Mouse (Mus musculus): ENCODE measurements around the gene Lamb1.

DNA sequence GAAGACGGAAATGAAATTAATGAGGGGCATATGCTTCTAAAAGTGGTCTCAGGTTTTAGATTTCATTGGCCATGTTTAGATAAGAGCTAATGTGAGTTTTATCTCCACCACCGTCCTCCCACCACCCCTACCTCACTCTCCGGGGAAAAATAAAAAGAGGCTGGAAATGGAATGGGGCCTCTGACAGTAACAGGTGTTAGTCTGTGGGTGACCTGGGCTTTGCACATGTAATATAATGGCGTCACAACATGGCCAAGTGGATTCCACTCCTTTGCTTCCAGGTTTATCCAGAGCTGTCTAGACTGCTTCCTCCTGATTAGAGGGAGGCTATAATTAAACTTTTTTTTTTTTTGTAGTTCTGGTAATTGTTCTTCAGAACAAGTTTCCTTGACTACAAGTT is 2.3 kb downstream of the Lamb1 start:
- TF ChIP-seq CHD2 (IDR thresholded peaks at IDR 0.05; ENCODE audit: low read length) (no peak), MYC (IDR thresholded peaks at IDR 0.05; ENCODE audit: low read depth, low read length) (no peak), POLR2A (IDR thresholded peaks at IDR 0.05; ENCODE audit: low read depth, low read length) (no peak), CTCF (conservative IDR thresholded peaks at IDR 0.05 in 1 of 2, IDR thresholded peaks at IDR 0.05 in 1 of 2; ENCODE audit: low read depth in 2 of 2, low read length in 2 of 2) (no peak), UBTF (IDR thresholded peaks at IDR 0.05; ENCODE audit: low read depth, low read length) (no peak), MAFK (IDR thresholded peaks at IDR 0.05; ENCODE audit: insufficient replicate concordance, low read length) (no peak), EP300 (IDR thresholded peaks at IDR 0.05; ENCODE audit: low read length) (no peak), SIN3A (IDR thresholded peaks at IDR 0.05; ENCODE audit: low read length) (no peak)
